Mouse (Mus musculus) right cerebral cortex, postnatal 36 days (tissue): Measurements from ENCODE around the gene Arid1b.

Experiments
- DNase-seq, 2 experiments: peaks; one replicate each; pipeline ENCODE4 v3.0.0; 2022; ENCODE audit warnings: low spot score in 2 of 2, mixed read lengths in 1 of 2

The Arid1b gene

DNA sequence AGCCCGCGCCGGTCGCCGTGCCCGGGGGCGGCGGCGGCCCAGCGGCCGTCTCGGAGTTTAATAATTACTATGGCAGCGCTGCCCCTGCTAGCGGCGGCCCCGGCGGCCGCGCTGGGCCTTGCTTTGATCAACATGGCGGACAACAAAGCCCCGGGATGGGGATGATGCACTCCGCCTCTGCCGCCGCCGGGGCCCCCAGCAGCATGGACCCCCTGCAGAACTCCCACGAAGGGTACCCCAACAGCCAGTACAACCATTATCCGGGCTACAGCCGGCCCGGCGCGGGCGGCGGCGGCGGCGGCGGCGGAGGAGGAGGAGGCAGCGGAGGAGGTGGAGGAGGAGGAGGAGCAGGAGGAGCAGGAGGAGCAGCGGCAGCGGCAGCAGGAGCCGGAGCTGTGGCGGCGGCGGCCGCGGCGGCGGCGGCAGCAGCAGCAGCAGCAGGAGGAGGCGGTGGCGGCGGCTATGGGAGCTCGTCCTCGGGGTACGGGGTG is 1.5 kb downstream of the Arid1b start:
- DNase-seq, result peak; percentile 59 to 68

- no peak for DNase-seq
These were observed 2.1 kb downstream of the Arid1b start for GRCm38 (mm10) chr17:4996121-4996813.

DNA sequence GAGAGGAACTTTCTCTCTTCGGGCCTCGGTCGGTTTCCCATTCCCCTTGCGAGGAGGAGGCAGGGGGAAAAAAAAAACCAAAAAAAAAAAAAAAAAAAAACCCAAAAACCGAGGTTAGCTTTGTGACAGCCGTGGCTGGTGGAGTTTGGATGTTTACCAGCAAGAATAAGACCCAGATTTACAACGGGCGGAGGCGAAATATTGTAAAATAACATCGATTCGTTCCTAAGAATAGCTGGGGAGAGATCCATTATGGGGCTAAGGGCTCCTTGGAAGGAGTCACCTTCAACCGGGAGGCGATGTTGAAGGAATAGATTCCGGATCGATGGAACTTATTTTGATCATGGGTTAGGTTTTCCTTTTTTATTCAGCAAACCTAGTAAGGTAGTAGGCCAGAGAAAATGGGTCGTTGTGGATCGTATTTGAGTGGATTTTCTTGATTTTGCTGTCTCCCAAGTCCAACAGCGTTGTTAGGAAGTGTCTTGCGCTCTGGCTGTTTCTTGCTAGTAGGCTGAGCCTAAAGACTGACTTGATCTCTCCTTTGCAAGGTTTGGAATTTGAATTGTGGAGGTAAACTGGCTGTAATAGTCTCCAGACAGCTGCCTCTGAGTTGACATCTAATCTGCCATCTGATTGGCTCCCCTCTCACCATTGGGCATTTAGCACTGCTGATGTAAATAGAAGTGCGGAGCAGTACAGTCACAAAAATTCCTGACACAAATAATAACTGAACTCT is 2.9 kb downstream of the Arid1b start:
- no peak for DNase-seq

- no peak for DNase-seq
These were observed 3.8 kb downstream of the Arid1b start for GRCm38 (mm10) chr17:4997968-4998367.

GRCm38 (mm10) chr17:4999256-4999655 is 5.1 kb downstream of the Arid1b start:
- DNase-seq, result no peak

GRCm38 (mm10) chr17:5000001-5000400 is 5.9 kb downstream of the Arid1b start:
- DNase-seq, result no peak

- DNase-seq, result no peak
These were observed 6.7 kb downstream of the Arid1b start for GRCm38 (mm10) chr17:5000871-5001270.

GRCm38 (mm10) chr17:5001531-5002131 is 7.5 kb downstream of the Arid1b start:
- no peak for DNase-seq

DNA sequence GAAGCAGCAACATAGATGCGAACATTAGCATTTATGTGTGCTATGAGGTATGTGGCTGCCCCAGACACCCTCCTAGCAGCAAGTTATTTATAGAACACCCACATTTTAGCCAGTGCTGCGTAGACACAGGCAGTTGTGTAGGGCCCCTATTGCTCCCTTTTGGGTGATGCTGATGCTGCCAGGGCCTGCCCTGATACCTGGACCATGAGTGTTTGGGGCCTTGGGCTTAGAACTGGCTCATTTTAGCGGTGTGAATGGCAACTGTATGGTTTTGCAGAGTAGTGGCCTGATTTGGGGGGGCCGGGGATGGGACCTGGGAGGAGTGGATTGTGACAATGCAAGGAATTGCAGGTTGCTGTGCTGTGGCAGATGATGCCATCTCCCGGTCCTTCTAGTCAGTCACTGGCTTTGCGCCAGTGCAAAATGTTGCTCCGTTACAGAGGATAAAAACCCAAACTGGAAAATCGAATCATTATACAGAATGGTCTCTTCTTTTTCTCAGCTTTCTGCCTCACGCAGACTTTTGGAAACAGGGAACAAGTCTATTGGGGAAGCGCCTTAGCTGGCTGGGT is 8.9 kb downstream of the Arid1b start:
- DNase-seq, result no peak

- no peak for DNase-seq
These were observed 10.1 kb downstream of the Arid1b start for GRCm38 (mm10) chr17:5004266-5004665.

DNA sequence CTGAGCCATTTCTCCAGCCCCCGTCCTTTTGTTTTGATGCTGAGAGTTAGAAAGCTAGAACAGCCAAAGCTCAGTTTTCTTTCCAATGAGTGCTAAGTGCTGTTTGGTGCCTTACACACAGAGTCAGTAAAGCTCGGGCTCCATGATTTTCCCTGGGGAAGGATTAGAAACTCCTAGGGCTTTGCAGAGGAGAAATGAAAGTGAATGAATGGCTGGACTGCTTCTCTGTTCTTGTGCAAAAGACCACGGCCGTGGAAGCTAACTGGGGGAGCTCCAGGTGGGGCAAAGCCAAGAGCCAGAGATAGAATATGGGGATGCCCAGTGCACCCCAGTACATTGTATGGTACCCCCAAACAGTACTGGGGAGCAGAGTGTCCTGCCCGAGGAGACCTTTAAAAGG is 10.6 kb downstream of the Arid1b start:
- no peak for DNase-seq

GRCm38 (mm10) chr17:5005285-5005684 is 11.2 kb downstream of the Arid1b start:
- no peak for DNase-seq

DNA sequence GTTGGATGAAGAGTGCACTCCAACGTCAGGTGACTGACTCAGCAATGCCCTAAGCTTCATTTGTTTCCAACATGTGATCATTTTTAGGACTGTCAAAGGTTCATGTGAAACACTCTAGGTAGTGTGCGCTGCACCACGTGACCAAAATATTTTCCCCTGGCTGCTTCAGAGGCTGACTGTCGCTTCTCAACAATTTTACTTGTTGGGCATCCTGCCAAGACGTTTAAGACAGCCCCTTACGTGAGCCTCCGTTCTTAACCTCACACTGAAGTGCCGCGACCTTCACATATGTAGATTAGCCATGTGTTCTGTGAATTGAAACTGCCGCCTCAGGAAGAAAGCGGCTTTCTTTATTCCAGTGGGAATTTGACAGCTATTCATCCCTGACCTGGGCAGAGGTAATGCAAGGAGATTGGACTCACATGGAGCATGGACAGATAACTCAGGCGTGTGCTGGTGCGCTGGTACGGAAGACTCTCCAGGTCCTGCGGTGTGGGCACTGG is 13.1 kb downstream of the Arid1b start:
- DNase-seq, result no peak

DNA sequence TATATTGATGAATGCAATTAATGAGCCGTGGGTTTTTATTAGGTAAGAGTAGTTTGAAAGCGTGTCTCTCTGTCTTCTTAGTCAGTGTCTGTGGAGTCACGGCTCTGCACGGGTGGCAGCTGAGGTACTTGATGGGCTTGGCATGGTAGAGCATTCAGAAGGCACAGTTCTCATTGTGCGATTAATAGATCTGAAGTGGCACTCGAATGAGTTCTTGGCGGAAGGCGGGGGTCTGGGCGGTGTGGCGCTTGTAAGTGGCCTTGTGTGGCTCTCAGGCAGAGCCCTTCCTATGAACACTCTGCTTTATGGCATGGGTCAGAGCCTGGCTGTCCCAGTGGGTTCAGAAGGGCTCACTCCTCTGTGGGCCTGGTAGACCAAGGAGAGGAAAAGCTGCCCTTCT is 14.1 kb downstream of the Arid1b start:
- no peak for DNase-seq

DNA sequence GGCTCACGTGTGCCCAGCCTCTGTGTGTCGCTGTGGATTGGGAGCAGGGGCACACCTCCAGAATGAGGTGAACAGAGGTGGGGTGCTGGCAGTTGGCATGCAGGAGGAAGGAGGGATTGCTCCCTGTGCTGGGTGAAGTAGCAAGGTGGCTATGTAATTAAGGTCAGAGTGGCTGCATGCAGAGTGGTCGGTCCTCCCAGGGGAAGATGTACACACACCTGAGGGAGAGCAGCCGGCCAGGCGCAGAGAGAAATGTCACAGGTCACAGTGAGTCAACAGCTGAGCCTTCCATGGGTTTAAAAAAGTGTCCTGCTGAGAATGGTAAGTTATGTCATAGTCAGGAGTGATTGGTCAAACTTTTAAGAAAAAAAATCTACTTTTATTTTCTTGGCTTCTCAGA is 14.6 kb downstream of the Arid1b start:
- DNase-seq, result no peak

DNA sequence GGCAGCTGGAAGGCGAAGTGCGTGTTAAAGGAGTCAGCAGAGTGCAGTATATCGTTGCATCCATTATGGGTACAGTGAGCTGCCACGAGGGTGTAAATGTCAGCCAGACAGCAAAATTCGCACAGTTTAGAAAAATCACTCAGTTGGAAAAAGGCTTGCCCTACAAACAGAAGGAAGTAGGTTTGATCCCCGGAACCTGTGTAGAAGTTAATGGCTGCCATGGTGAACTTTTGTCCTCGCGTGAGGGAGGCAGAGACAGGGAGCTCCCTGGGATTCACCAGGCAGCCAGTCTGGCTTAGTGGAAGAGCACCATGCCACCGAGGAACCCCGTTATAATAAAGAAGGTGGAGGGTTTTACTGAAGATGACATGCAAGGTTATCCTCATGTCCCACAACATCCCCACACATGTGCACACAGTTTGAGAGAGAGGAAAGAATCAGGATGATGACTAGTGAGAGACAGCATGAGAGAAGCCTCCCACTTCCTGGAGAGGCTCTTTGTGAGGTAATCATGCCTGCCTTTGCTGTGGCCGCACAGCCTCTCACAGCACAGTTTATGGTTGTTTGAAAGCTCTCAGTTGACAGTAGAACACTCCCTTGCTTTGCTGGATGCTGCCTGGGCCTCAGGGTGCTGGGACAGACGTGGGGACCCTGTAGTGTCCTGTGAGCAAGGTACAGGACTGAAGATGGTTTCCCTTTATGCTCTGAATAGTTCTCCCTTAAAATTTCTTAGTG is 15.6 kb downstream of the Arid1b start:
- DNase-seq, result no peak

DNA sequence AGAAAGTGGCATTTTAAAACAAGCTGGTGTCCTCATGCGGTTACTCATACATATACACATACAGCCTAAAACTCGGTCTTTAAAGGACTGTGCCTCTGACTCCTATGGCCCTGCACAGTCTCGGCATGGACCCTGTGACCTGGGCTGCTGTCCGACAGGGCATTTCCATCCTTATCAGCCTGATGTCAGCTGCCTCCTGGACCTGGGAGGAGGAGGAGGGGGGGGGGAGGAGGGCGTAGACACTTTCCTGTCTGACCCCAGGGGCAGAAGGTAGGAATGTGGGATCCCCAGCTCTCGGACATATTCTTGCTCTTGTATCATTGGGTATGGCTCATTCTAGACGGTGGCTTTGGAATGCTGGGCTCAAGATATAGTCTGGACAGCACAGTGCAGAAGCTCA is 16.6 kb downstream of the Arid1b start:
- DNase-seq, result no peak

GRCm38 (mm10) chr17:5012091-5012490 is 18.0 kb downstream of the Arid1b start:
- no peak for DNase-seq

GRCm38 (mm10) chr17:5012517-5012916 is 18.4 kb downstream of the Arid1b start:
- no peak for DNase-seq

DNA sequence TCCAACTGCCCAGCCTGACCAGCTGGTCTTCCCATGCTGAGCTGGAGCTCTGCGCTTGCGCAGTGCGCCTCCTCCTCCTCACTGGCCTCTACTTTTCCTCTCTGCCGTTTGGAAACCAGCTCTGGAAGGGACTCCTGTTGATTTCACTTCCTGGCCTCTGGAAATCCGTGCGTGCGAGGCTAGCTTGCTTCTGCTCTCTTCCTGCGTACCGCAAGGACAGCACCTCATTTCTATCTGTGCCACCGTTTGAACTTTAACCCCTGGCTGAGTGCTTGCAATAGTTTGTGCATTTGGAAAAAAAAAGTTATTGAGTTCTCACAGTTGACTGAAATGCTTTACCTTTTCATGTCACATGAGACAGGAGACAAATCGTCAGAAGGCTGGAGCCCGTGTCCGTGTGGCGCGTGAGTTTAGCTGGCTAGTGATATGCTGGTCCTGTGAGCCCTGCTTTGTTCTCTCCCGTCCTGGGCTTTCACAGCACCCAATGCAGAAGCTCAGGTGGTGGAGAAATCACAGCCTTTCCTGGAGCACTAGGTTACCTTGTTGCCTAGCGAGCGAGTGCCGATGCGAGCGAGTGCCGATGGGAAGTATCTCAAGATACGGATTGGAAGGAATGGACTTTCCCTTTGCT is 20.3 kb downstream of the Arid1b start:
- no peak for DNase-seq

GRCm38 (mm10) chr17:5016404-5016803 is 22.3 kb downstream of the Arid1b start:
- no peak for DNase-seq
